ENCODE assay signal across 7 mouse cellular contexts in genomic region chr9:44135731-44136411, GRCm38 (mm10). TPM values are rescaled to one million over a fixed set of nuclear protein-coding genes. Genes with fewer than 3 reads are reported as not detected.
DNase-seq lines count a peak whose midpoint lies in the region; ATAC-seq and TF ChIP-seq lines count a peak whose summit lies in the region.

No protein-coding gene starts in this region.

- peaks cover 27% of the 10 kb centered on the region for H3K4me1 ChIP-seq in limb, embryonic 14.5 days (ENCODE audit: control insufficient read depth, insufficient read depth, low read length)

- no peak for TF ChIP-seq CTCF in C2C12 (IDR thresholded peaks at IDR 0.05; ENCODE audit: control insufficient read depth, insufficient read depth, insufficient read length)

- H3K9me3 ChIP-seq in limb, embryonic 14.5 days (ENCODE audit: control insufficient read depth, low read length): no peaks in the 10 kb centered on the region

- peak overlapping the region; percentile 72; the same call in 1 of the 2 replicates for H3K27ac ChIP-seq in limb, embryonic 14.5 days (replicated peaks; ENCODE audit: low read depth, low read length)

- whole genome bisulfite sequencing in limb, embryonic 14.5 days: 48% methylated on average over 7 of the region's 7 CpGs

- H3K36me3 ChIP-seq in C2C12 (ENCODE audit: control insufficient read depth, insufficient read depth): no peaks in the 10 kb centered on the region
- peaks cover 42% of the 10 kb centered on the region for H3K36me3 ChIP-seq in limb, embryonic 14.5 days (ENCODE audit: control insufficient read depth, insufficient read depth, low read length)

- peak overlapping the region; percentile 34 for H3ac ChIP-seq in C2C12 (ENCODE audit: control insufficient read depth, insufficient read length, low read depth)

- no peaks in the 10 kb centered on the region for H3K27me3 ChIP-seq in C2C12 (ENCODE audit: control insufficient read depth, insufficient read depth, insufficient read length)
- H3K27me3 ChIP-seq in limb, embryonic 14.5 days (ENCODE audit: control insufficient read depth, insufficient read depth, low read length): peaks cover 4% of the 10 kb centered on the region; the same call in 1 of the 2 replicates

- no peaks in the 10 kb centered on the region for H3K79me3 ChIP-seq in C2C12 (ENCODE audit: low read depth)

- H3K9ac ChIP-seq in limb, embryonic 14.5 days (ENCODE audit: low read depth, low read length, severe bottlenecking): peak overlapping the region; percentile 66

- H3K4me3 ChIP-seq in C2C12 (ENCODE audit: insufficient read depth, poor library complexity, severe bottlenecking): peak overlapping the region; percentile 39
- peak overlapping the region; percentile 67 for H3K4me3 ChIP-seq in limb, embryonic 14.5 days (replicated peaks; ENCODE audit: low read length)

- intact Hi-C loops in left cerebral cortex, postnatal 25 days (cut with DNase I): no loop called here

- ATAC-seq in erythroid progenitor cell, adult 5-6 weeks (replicated peaks; ENCODE audit: low FRiP score, poor library complexity, severe bottlenecking): 0 out of 2 replicates have a peak, but pooled peaks have one; percentile 7
- no peak for ATAC-seq in limb, embryonic 14.5 days (ENCODE audit: low FRiP score, low read depth)

- no peak for TF ChIP-seq POLR2A in limb, embryonic 14.5 days (IDR thresholded peaks at IDR 0.05; ENCODE audit: borderline replicate concordance, extremely low read depth, insufficient read depth, insufficient read length)

- H3K79me2 ChIP-seq in C2C12 (ENCODE audit: control insufficient read depth, insufficient read depth): no peaks in the 10 kb centered on the region

- H3K4me2 ChIP-seq in limb, embryonic 14.5 days (replicated peaks; ENCODE audit: low read depth, low read length, severe bottlenecking): peak overlapping the region; percentile 89

- DNase-seq in 3T3-L1 (ENCODE audit: low read depth, low spot score): peak; percentile 14
- DNase-seq in limb, embryonic 14.5 days (ENCODE audit: low spot score): peak; percentile 39
- no peak for DNase-seq in adrenal gland, adult 8-10 months
- no peak for DNase-seq in left cerebral cortex, postnatal 25 days (ENCODE audit: low spot score in 2 of 2)
- DNase-seq in ovary, postnatal 14 days (ENCODE audit: low spot score): no peak

TF ChIP-seq in C2C12, 6 proteins besides CTCF, POLR2A, EP300 and RAD21:
- TF ChIP-seq FOSL1 (IDR thresholded peaks at IDR 0.05; ENCODE audit: insufficient read depth, low read length, poor library complexity, severe bottlenecking) (no peak), MYOD1 (IDR thresholded peaks at IDR 0.05; ENCODE audit: control insufficient read depth, insufficient read length, low read depth) (no peak), CEBPB (IDR thresholded peaks at IDR 0.05; ENCODE audit: low read depth) (no peak), MAX (IDR thresholded peaks at IDR 0.05) (no peak), MYOG (IDR thresholded peaks at IDR 0.05; ENCODE audit: control insufficient read depth, extremely low read depth, insufficient read length) (no peak), USF1 (IDR thresholded peaks at IDR 0.05; ENCODE audit: low read depth) (no peak)

RNA-seq across cellular contexts. Expression of gene Mcam, which starts 1.6 kb away (rescaled TPM):
- 21.7 TPM for polyA plus RNA-seq in C2C12 (2012; fragmentation: generic; extraction: Trizol)
- not detected in 2 replicates for total RNA-seq in erythroid progenitor cell, adult 5-6 weeks (2015; ENCODE audit: low replicate concordance)
- total RNA-seq in erythroid progenitor cell, adult 5-6 weeks (2017; ENCODE audit: low replicate concordance): 0.30 TPM in 1 of 2 replicates, not detected in the other
- polyA plus RNA-seq in limb, embryonic 14.5 days (2012; rRNA removed): 82.8 and 101 TPM in 2 replicates
- polyA plus RNA-seq in limb, embryonic 14.5 days (2014; fragmentation: Nextera tagmentation; extraction: Ambion mirVana): 44.2 and 46.3 TPM in 2 replicates
- 10 to 100 TPM; 21.4 to 70.9 (median 38.2) TPM for total RNA-seq in adrenal gland, adult 8-10 months (2022)
- total RNA-seq in left cerebral cortex, postnatal 25 days (2021): 10 to 100 TPM; 13.2 to 14.8 TPM

RNA-seq across cellular contexts. Expression of gene Rnf26, which starts 22.6 kb away (rescaled TPM):
- polyA plus RNA-seq in C2C12 (2012; fragmentation: generic; extraction: Trizol): 52.6 TPM
- 83.4 and 94.4 TPM in 2 replicates for total RNA-seq in erythroid progenitor cell, adult 5-6 weeks (2015; ENCODE audit: low replicate concordance)
- total RNA-seq in erythroid progenitor cell, adult 5-6 weeks (2017; ENCODE audit: low replicate concordance): 43.9 and 53.3 TPM in 2 replicates
- 56.1 and 80.2 TPM in 2 replicates for polyA plus RNA-seq in limb, embryonic 14.5 days (2012; rRNA removed)
- polyA plus RNA-seq in limb, embryonic 14.5 days (2014; fragmentation: Nextera tagmentation; extraction: Ambion mirVana): 74.0 and 81.0 TPM in 2 replicates
- total RNA-seq in adrenal gland, adult 8-10 months (2022): 10 to 100 TPM; 29.8 to 36.7 (median 31.5) TPM
- 10 to 100 TPM; 30.6 to 31.5 TPM for total RNA-seq in left cerebral cortex, postnatal 25 days (2021)

RNA-seq across cellular contexts. Expression of gene Gm49380, which starts 22.6 kb away (rescaled TPM):
- polyA plus RNA-seq in C2C12 (2012; fragmentation: generic; extraction: Trizol): 0.05 TPM
- not detected in 2 replicates for total RNA-seq in erythroid progenitor cell, adult 5-6 weeks (2015; ENCODE audit: low replicate concordance)
- 1.4 TPM in 1 of 2 replicates, not detected in the other for total RNA-seq in erythroid progenitor cell, adult 5-6 weeks (2017; ENCODE audit: low replicate concordance)
- 0.41 and 0.49 TPM in 2 replicates for polyA plus RNA-seq in limb, embryonic 14.5 days (2012; rRNA removed)
- 0.23 and 0.65 TPM in 2 replicates for polyA plus RNA-seq in limb, embryonic 14.5 days (2014; fragmentation: Nextera tagmentation; extraction: Ambion mirVana)
- 1 to 10 TPM in 1 of 4 experiments, under 1 TPM in 3; 0.20 to 1.1 (median 0.93) TPM for total RNA-seq in adrenal gland, adult 8-10 months (2022)
- under 1 TPM; 0.14 to 0.27 TPM for total RNA-seq in left cerebral cortex, postnatal 25 days (2021)

RNA-seq across cellular contexts. Expression of gene C1qtnf5, which starts 28.8 kb away (rescaled TPM):
- polyA plus RNA-seq in C2C12 (2012; fragmentation: generic; extraction: Trizol): 0.15 TPM
- total RNA-seq in erythroid progenitor cell, adult 5-6 weeks (2015; ENCODE audit: low replicate concordance): not detected in 2 replicates
- total RNA-seq in erythroid progenitor cell, adult 5-6 weeks (2017; ENCODE audit: low replicate concordance): 1.4 TPM in 1 of 2 replicates, not detected in the other
- polyA plus RNA-seq in limb, embryonic 14.5 days (2012; rRNA removed): 10.0 and 12.7 TPM in 2 replicates
- 6.9 and 7.5 TPM in 2 replicates for polyA plus RNA-seq in limb, embryonic 14.5 days (2014; fragmentation: Nextera tagmentation; extraction: Ambion mirVana)
- total RNA-seq in adrenal gland, adult 8-10 months (2022): 10 to 100 TPM; 13.7 to 22.0 (median 18.7) TPM
- total RNA-seq in left cerebral cortex, postnatal 25 days (2021): 10 to 100 TPM; 23.1 to 26.1 TPM

RNA-seq across cellular contexts. Expression of gene Mfrp, which starts 34.3 kb away (rescaled TPM):
- 0.05 TPM for polyA plus RNA-seq in C2C12 (2012; fragmentation: generic; extraction: Trizol)
- total RNA-seq in erythroid progenitor cell, adult 5-6 weeks (2015; ENCODE audit: low replicate concordance): not detected in 2 replicates
- total RNA-seq in erythroid progenitor cell, adult 5-6 weeks (2017; ENCODE audit: low replicate concordance): not detected in 2 replicates
- 0.08 and 0.29 TPM in 2 replicates for polyA plus RNA-seq in limb, embryonic 14.5 days (2012; rRNA removed)
- 0.18 and 0.37 TPM in 2 replicates for polyA plus RNA-seq in limb, embryonic 14.5 days (2014; fragmentation: Nextera tagmentation; extraction: Ambion mirVana)
- under 1 TPM in 2 of 4 experiments, not detected in 2; 0.10 to 0.31 TPM for total RNA-seq in adrenal gland, adult 8-10 months (2022)
- total RNA-seq in left cerebral cortex, postnatal 25 days (2021): 1 to 10 TPM in 1 of 2 experiments, under 1 TPM in 1; 0.55 to 1.6 TPM

Comparison
In these comparisons a context has a peak if more than half of its experiments do, and no peak if none do; other contexts are left out.
1. DNase-seq: peak in 3T3-L1 (single experiment) and limb, embryonic 14.5 days (single experiment); none in adrenal gland, adult 8-10 months (single experiment), left cerebral cortex, postnatal 25 days (0 of 2) and ovary, postnatal 14 days (single experiment).
2. RNA of gene Mcam, which starts 1.6 kb away (total RNA-seq): 21.4 to 70.9 TPM in adrenal gland, adult 8-10 months and 13.2 to 14.8 TPM in left cerebral cortex, postnatal 25 days; 0.30 TPM in erythroid progenitor cell, adult 5-6 weeks; every median in the first group is over 10 times any median in the second.